In genomic region chr1:75412196-75412595, GRCm38 (mm10) we compare ENCODE assay signal across 37 mouse cellular contexts. TPM values are rescaled to one million over a fixed set of nuclear protein-coding genes. Genes with fewer than 3 reads are reported as not detected.
"Had no signal": no experiment of that assay in that cellular context is flagged by ENCODE, and none has a peak within 500 bp of the region (broad histone marks: within the 10 kb centered on the region; RNA-seq: fewer than 3 reads in every experiment).

No protein-coding gene starts in this region.

- DNase-seq: heart, postnatal 10 days; heart, postnatal 14 days; heart, postnatal 36 days; heart, postnatal 4 days; kidney, adult 11 months; kidney, adult 18-20 months; kidney, adult 2 months; kidney, adult 8-10 months; kidney, adult 9 months; kidney, postnatal 10 days; kidney, postnatal 14 days; kidney, postnatal 25 days; kidney, postnatal 36 days; kidney, postnatal 4 days; layer of hippocampus, adult 9-11 months; layer of hippocampus, postnatal 36 days had no signal

- H3K9ac ChIP-seq: heart, embryonic 12.5 days; hindbrain, embryonic 12.5 days; hindbrain, embryonic 13.5 days; hindbrain, embryonic 14.5 days; hindbrain, embryonic 15.5 days; intestine, embryonic 15.5 days; kidney, embryonic 15.5 days had no signal

- H3K27ac ChIP-seq: hindbrain, embryonic 10.5 days; hindbrain, embryonic 12.5 days; hindbrain, embryonic 13.5 days; hindbrain, embryonic 14.5 days; hindbrain, embryonic 15.5 days; hindbrain, postnatal 0 days; intestine, embryonic 15.5 days; kidney, embryonic 15.5 days; kidney, postnatal 0 days; layer of hippocampus, adult 2 months; left cerebral cortex, adult 2 months had no signal

- H3K36me3 ChIP-seq: intestine, embryonic 15.5 days had no signal

- H3K4me2 ChIP-seq: heart, embryonic 11.5 days; heart, embryonic 12.5 days; heart, embryonic 13.5 days; heart, embryonic 15.5 days; hindbrain, embryonic 12.5 days; hindbrain, embryonic 13.5 days; hindbrain, embryonic 14.5 days; hindbrain, embryonic 15.5 days; intestine, embryonic 15.5 days; kidney, embryonic 15.5 days had no signal

- H3K4me1 ChIP-seq: hindbrain, embryonic 15.5 days; intestine, embryonic 15.5 days; kidney, embryonic 15.5 days had no signal

- H3K9me3 ChIP-seq: heart, embryonic 12.5 days; heart, embryonic 13.5 days; heart, embryonic 15.5 days; hindbrain, embryonic 10.5 days; hindbrain, embryonic 12.5 days; hindbrain, embryonic 13.5 days; hindbrain, embryonic 15.5 days; intestine, embryonic 15.5 days; kidney, embryonic 15.5 days had no signal

- ATAC-seq: hindbrain, embryonic 16.5 days; hindbrain, postnatal 0 days; inflammation-experienced regulatory T-cells, adult 6 months; intestine, embryonic 15.5 days; intestine, embryonic 16.5 days; intestine, postnatal 0 days had no signal

- H3K27me3 ChIP-seq: heart, embryonic 12.5 days; heart, embryonic 13.5 days; heart, embryonic 15.5 days; hindbrain, embryonic 15.5 days; intestine, embryonic 15.5 days; kidney, embryonic 15.5 days had no signal

- H3K4me3 ChIP-seq: heart, embryonic 12.5 days; heart, embryonic 13.5 days; heart, embryonic 15.5 days; hindbrain, embryonic 10.5 days; hindbrain, embryonic 12.5 days; hindbrain, embryonic 13.5 days; hindbrain, embryonic 15.5 days; intestine, embryonic 15.5 days; kidney, embryonic 15.5 days; layer of hippocampus, adult 2 months; left cerebral cortex, adult 2 months had no signal

RNA-seq across cellular contexts. Expression of gene Asic4, which starts 38.0 kb away (rescaled TPM):
- total RNA-seq: heart, postnatal 10 days; heart, postnatal 14 days; heart, postnatal 25 days; heart, postnatal 36 days; heart, postnatal 4 days; hematopoietic stem cell, adult 5-6 weeks had no signal
- polyA plus RNA-seq: inflammation-experienced regulatory T-cells, adult 6 months had no signal

RNA-seq across cellular contexts. Expression of gene Des, which starts 52.1 kb away (rescaled TPM):
- total RNA-seq: hematopoietic stem cell, adult 5-6 weeks had no signal
